ENCODE assay signal across 17 mouse cellular contexts in genomic region chr10:112636574-112636973, GRCm38 (mm10).
"Had no signal": no experiment of that assay in that cellular context is flagged by ENCODE, and none has a peak within 500 bp of the region (broad histone marks: within the 10 kb centered on the region; RNA-seq: fewer than 3 reads in every experiment).

No protein-coding gene starts in this region.

- ATAC-seq: liver, embryonic 12.5 days; liver, postnatal 0 days; lung, postnatal 0 days; midbrain, embryonic 13.5 days; midbrain, embryonic 15.5 days; midbrain, embryonic 16.5 days had no signal

- DNase-seq: left cerebral cortex, postnatal 4 days; liver; liver, embryonic 13.5 days; liver, postnatal 0 days; lung, adult 18-20 months; lung, adult 2 months; lung, embryonic 14.5 days; lung, postnatal 10 days; lung, postnatal 14 days; lung, postnatal 36 days; lung, postnatal 4 days; midbrain, embryonic 14.5 days had no signal
